Mouse (Mus musculus) thymus, postnatal 10 days (tissue): ENCODE data around the gene Samd8.
A peak's percentile ranks its signal among the peaks of the same experiment; 100 is the strongest.

ENCODE experiments used
- DNase-seq, 2 experiments: peaks; one replicate each; pipeline ENCODE4 v3.0.0; 2021; ENCODE audit warnings: low spot score in 2 of 2

Samd8 gene

GRCm38 (mm10) chr14:21825786-21826491, 75.6 kb downstream of the Samd8 start:
- no peak for DNase-seq

- peak; percentile 95 for DNase-seq
Observed at GRCm38 (mm10) chr14:21830876-21831767, 80.8 kb downstream of the Samd8 start.

GRCm38 (mm10) chr14:21831830-21832403, 81.6 kb downstream of the Samd8 start:
- DNase-seq: peak in 1 of 2 experiments; percentile 43

GRCm38 (mm10) chr14:21838336-21839017, 88.1 kb downstream of the Samd8 start:
- DNase-seq: no peak

GRCm38 (mm10) chr14:21841819-21842592, 91.7 kb downstream of the Samd8 start:
- no peak for DNase-seq

- DNase-seq: no peak
Observed at GRCm38 (mm10) chr14:21843263-21843662, 92.9 kb downstream of the Samd8 start.

- no peak for DNase-seq
Observed at GRCm38 (mm10) chr14:21846827-21847380, 96.6 kb downstream of the Samd8 start.

- DNase-seq: peak; percentile 24 to 39
Observed at GRCm38 (mm10) chr14:21847381-21848165, 97.2 kb downstream of the Samd8 start.
